Mouse (Mus musculus) heart, embryonic 14.5 days (tissue): ENCODE measurements around the gene Lin7b. TPM values are rescaled to one million over a fixed set of nuclear protein-coding genes. Genes with fewer than 3 reads are reported as not detected.

Experiments
- ATAC-seq: fragments of 200-750 bp; cut with Nextera tagmentation; 2 replicates; pipeline ENCODE4 v1.8.0; 2017; ENCODE audit warnings: low read depth, moderate TSS enrichment; ENCODE audit not compliant: insufficient number of reproducible peaks, insufficient read depth, low FRiP score
- H3K27ac ChIP-seq, 2 experiments: fragments of 200-500 bp in 1 of 2; fragments of 300-500 bp in 1 of 2; sonication (generic) in 1 of 2; replicated peaks in 1 of 2; 2 replicates each; pipeline ENCODE4 v1.5.1; 2012 to 2014; ENCODE audit warnings: low read depth in 2 of 2, low read length in 2 of 2, control low read depth in 1 of 2, mild to moderate bottlenecking in 1 of 2, mixed read lengths in 1 of 2; ENCODE audit not compliant: control insufficient read depth in 1 of 2, insufficient read depth in 1 of 2
- H3K27me3 ChIP-seq: fragments of 300-500 bp; sonication (generic); 2 replicates; pipeline ENCODE4 v1.6.1; 2014; ENCODE audit warnings: mild to moderate bottlenecking, low read length, control low read depth; ENCODE audit not compliant: control insufficient read depth, insufficient read depth
- H3K36me3 ChIP-seq: fragments of 300-500 bp; sonication (generic); 2 replicates; pipeline ENCODE4 v1.6.1; 2014; ENCODE audit warnings: mild to moderate bottlenecking, control low read depth, low read length, mixed read lengths; ENCODE audit not compliant: control insufficient read depth, insufficient read depth
- H3K4me1 ChIP-seq, 2 experiments: fragments of 200-500 bp in 1 of 2; fragments of 300-500 bp in 1 of 2; sonication (generic) in 1 of 2; 2 replicates each; pipeline ENCODE4 v1.6.1; 2012 to 2014; ENCODE audit warnings: low read length in 2 of 2, control low read depth in 1 of 2, mixed read lengths in 1 of 2; ENCODE audit not compliant: control insufficient read depth in 2 of 2, insufficient read depth in 2 of 2
- H3K4me2 ChIP-seq: fragments of 300-500 bp; sonication (generic); 2 replicates; pipeline ENCODE4 v1.6.1; 2014; ENCODE audit warnings: mild to moderate bottlenecking, low read length
- H3K4me3 ChIP-seq, 2 experiments: fragments of 200-500 bp in 1 of 2; fragments of 300-500 bp in 1 of 2; sonication (generic) in 1 of 2; 2 replicates each; pipeline ENCODE4 v1.5.1; 2012 to 2014; ENCODE audit warnings: low read length in 2 of 2, mild to moderate bottlenecking in 2 of 2, control low read depth in 1 of 2, low read depth in 1 of 2, moderate library complexity in 1 of 2; ENCODE audit not compliant: control insufficient read depth in 1 of 2, insufficient read depth in 1 of 2
- H3K9ac ChIP-seq: fragments of 300-500 bp; sonication (generic); 2 replicates; pipeline ENCODE4 v1.6.1; 2014; ENCODE audit warnings: mild to moderate bottlenecking, low read length
- H3K9me3 ChIP-seq: fragments of 300-500 bp; sonication (generic); 2 replicates; pipeline ENCODE4 v1.6.1; 2016; ENCODE audit warnings: low read length, control low read depth; ENCODE audit not compliant: control insufficient read depth
- WGBS: fragments of 180-500 bp; shearing (Covaris S2); extraction: QIAGEN DNeasy Blood & Tissue Kit; methylation state at CpG from one replicate; pipeline ENCODE4 v1.1.7; 2014; 5-methylcytosine and 5-hydroxymethylcytosine counted together
- polyA plus RNA-seq: library from polyadenylated mRNA; unstranded; fragments of >200 nt; fragmentation: Nextera tagmentation; extraction: Ambion mirVana; gene quantifications from 2 replicates; pipeline ENCODE4 v1.2.1, GENCODE M21; 2014

Gene Lin7b
- polyA plus RNA-seq, 1 experiment from 2014 or later, result 1.0 TPM

DNA sequence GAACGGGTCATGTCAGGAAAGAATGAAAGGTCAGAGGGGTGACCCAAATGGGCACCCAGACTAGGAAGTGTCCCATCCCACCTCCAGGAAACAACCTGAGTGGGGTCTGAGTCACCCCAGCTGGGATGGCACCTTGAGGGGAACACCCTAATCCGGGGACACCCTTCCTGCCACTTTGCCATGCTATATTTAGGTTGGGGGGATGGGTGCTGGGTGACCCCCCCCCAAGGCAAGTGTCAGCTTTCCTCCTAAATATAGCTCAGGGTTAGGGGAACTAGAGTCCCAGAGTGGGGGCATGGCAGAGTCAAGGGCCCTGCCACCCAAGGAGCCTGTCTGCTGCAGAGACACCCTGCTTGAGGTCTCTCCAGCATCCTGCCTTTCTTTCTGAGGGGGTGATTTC is 42.0 kb upstream of the Lin7b start:
- Histone ChIP-seq H3K4me3 (no peak overlapping the region), H3K4me1 (peaks cover 8 to 29% of the 10 kb centered on the region in 2 experiments), H3K9ac (no peak overlapping the region), H3K4me2 (no peak overlapping the region), H3K27me3 (peaks cover 81% of the 10 kb centered on the region), H3K9me3 (no peaks in the 10 kb centered on the region), H3K36me3 (no peaks in the 10 kb centered on the region), H3K27ac (no peak overlapping the region)
- no peak for ATAC-seq
- WGBS, result 60% methylated on average over 2 of the region's 2 CpGs

DNA sequence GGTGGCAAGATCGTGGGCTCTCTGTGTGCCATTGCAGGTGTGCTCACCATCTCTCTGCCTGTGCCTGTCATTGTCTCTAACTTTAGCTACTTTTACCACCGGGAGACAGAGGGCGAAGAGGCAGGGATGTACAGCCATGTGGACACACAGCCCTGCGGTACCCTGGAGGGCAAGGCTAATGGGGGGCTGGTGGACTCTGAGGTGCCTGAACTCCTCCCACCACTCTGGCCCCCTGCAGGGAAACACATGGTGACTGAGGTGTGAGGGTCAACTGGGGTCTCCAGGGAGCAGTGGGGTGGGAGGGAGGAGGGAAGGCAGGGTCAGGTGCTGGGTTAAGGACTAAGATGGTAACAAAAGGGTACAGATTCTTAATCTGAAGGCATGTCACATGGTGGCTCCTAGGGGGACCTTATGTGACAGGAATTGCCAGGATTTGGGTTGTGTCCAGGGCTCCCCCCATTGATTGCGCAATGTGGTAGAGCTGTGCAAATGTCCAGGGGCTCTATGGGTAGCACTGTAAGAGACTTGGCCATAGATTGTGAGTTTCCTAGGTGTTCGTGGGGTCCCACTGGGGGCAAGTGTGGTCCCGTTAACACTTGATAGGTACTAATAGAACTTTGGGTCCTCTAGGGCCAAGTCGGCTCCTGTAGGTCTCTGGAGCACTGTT is 39.2 kb upstream of the Lin7b start:
- 82% methylated on average over 8 of the region's 8 CpGs for WGBS
- H3K27me3 ChIP-seq, result peaks cover 73% of the 10 kb centered on the region
- no peak overlapping the region for H3K9ac ChIP-seq
- H3K36me3 ChIP-seq, result no peaks in the 10 kb centered on the region
- H3K9me3 ChIP-seq, result no peaks in the 10 kb centered on the region
- no peak overlapping the region for H3K27ac ChIP-seq
- no peak overlapping the region for H3K4me2 ChIP-seq
- ATAC-seq, result no peak
- H3K4me3 ChIP-seq, result no peak overlapping the region
- peaks cover 13 to 28% of the 10 kb centered on the region in 2 experiments for H3K4me1 ChIP-seq

DNA sequence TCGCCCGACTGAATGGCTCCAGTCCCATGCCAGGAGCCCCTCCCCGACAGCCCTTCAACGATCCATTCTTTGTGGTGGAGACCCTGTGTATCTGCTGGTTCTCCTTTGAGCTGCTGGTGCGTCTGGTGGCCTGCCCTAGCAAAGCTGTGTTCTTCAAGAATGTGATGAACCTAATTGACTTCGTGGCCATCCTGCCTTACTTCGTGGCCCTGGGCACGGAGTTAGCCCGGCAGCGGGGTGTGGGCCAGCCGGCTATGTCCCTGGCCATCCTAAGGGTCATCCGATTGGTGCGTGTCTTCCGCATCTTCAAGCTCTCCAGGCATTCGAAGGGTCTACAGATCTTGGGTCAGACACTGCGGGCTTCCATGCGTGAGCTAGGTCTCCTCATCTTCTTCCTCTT is 38.6 kb upstream of the Lin7b start:
- no peaks in the 10 kb centered on the region for H3K36me3 ChIP-seq
- no peaks in the 10 kb centered on the region for H3K9me3 ChIP-seq
- ATAC-seq, result no peak
- H3K4me1 ChIP-seq, result peaks cover 10 to 23% of the 10 kb centered on the region in 2 experiments
- no peak overlapping the region for H3K27ac ChIP-seq
- H3K9ac ChIP-seq, result no peak overlapping the region
- H3K4me3 ChIP-seq, result no peak overlapping the region
- no peak overlapping the region for H3K4me2 ChIP-seq
- WGBS, result 83% methylated on average over 17 of the region's 17 CpGs
- H3K27me3 ChIP-seq, result peaks cover 66% of the 10 kb centered on the region

DNA sequence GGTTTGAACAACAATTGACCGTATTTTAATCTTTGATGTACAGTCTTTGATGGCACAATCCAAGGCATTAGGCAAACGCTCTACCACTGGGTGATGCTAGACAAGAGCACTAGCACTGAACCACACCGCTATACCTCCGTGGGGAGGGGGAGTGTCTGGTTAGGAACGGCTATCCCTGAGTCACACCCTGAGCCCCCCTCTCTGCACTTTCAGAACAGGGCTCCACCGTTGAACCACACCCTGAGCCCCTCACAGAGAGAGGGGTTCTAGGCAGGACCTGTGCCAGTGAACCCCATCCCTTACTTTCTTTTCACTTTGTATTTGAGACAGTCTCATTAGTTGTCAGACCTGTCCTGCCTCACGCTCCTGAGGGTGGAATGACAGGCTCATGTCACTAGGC is 38.0 kb upstream of the Lin7b start:
- Histone ChIP-seq H3K36me3 (no peaks in the 10 kb centered on the region), H3K4me2 (no peak overlapping the region), H3K9ac (no peak overlapping the region), H3K27ac (no peak overlapping the region), H3K4me3 (no peak overlapping the region), H3K4me1 (peaks cover 9 to 17% of the 10 kb centered on the region in 2 experiments), H3K9me3 (no peaks in the 10 kb centered on the region), H3K27me3 (peaks cover 60% of the 10 kb centered on the region)
- 75% methylated on average over 7 of the region's 7 CpGs for WGBS
- ATAC-seq, result no peak

DNA sequence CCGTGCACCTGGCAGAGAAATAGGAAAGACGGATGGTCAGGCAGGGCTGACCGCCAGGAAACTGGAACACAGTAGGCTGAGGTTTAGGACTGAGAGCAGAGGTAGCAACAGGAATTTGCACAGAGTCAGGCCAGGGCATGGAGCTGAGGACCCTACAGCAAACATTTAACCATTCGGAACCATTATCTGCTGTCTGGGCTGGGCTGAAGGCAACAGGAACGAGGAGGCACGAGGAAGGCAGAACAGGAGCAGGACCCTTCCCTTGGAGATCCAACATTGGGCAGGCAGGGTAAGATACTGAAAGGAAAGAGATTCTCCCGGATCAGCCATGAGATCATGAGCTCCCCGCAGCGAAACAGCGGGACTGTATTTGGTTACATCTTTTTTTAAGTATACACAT is 37.5 kb upstream of the Lin7b start:
- H3K27ac ChIP-seq, result no peak overlapping the region
- peaks cover 59% of the 10 kb centered on the region for H3K27me3 ChIP-seq
- no peak for ATAC-seq
- H3K4me3 ChIP-seq, result no peak overlapping the region
- H3K9me3 ChIP-seq, result no peaks in the 10 kb centered on the region
- no peaks in the 10 kb centered on the region for H3K36me3 ChIP-seq
- H3K4me1 ChIP-seq, result peaks cover 5 to 12% of the 10 kb centered on the region in 2 experiments; a peak in 3 of 4 replicates
- no peak overlapping the region for H3K9ac ChIP-seq
- H3K4me2 ChIP-seq, result no peak overlapping the region
- 73% methylated on average over 10 of the region's 10 CpGs for WGBS

DNA sequence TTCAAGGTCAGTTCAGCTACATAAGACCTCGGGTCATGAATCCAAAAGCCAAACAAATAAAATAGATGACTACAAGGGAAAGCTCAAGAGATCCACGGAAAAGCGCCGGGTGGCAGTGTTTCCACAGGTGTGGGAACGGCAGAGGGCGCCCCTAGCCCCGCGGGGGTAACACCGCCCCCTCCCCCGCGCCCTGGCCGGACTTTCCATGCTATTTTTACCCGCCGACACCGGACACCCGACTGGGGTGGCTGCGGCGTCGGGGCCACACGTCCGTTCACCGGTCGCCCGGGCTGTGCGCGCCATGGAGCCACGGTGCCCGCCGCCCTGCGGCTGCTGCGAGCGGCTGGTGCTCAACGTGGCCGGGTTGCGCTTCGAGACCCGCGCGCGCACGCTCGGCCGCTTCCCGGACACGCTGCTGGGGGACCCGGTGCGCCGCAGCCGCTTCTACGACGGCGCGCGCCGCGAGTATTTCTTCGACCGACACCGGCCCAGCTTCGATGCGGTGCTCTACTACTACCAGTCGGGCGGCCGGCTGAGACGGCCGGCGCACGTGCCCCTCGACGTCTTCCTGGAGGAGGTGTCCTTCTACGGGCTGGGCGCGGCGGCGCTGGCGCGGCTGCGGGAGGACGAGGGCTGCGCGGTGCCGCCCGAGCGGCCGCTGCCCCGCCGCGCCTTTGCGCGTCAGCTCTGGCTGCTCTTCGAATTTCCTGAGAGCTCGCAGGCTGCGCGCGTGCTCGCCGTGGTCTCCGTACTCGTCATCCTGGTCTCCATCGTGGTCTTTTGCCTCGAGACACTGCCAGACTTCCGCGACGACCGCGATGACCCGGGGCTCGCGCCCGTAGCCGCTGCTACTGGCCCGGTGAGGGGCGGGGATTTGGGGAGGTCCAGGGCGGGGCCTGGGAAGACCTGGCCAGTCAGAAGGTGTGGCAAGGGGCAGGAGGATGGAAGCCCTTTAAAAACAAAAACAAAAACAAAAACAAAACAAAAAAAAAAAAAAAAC is 36.1 kb upstream of the Lin7b start:
- no peak for ATAC-seq
- no peaks in the 10 kb centered on the region for H3K36me3 ChIP-seq
- H3K4me3 ChIP-seq, result peak overlapping the region; percentile 45 to 55
- H3K27ac ChIP-seq, result no peak overlapping the region
- peak overlapping the region; percentile 57 for H3K9ac ChIP-seq
- peaks cover 5 to 7% of the 10 kb centered on the region in 2 experiments; a peak in 2 of 4 replicates for H3K4me1 ChIP-seq
- under 1% methylated on average over 101 of the region's 114 CpGs for WGBS
- H3K27me3 ChIP-seq, result peaks cover 55% of the 10 kb centered on the region
- no peaks in the 10 kb centered on the region for H3K9me3 ChIP-seq
- H3K4me2 ChIP-seq, result peak overlapping the region; percentile 77

DNA sequence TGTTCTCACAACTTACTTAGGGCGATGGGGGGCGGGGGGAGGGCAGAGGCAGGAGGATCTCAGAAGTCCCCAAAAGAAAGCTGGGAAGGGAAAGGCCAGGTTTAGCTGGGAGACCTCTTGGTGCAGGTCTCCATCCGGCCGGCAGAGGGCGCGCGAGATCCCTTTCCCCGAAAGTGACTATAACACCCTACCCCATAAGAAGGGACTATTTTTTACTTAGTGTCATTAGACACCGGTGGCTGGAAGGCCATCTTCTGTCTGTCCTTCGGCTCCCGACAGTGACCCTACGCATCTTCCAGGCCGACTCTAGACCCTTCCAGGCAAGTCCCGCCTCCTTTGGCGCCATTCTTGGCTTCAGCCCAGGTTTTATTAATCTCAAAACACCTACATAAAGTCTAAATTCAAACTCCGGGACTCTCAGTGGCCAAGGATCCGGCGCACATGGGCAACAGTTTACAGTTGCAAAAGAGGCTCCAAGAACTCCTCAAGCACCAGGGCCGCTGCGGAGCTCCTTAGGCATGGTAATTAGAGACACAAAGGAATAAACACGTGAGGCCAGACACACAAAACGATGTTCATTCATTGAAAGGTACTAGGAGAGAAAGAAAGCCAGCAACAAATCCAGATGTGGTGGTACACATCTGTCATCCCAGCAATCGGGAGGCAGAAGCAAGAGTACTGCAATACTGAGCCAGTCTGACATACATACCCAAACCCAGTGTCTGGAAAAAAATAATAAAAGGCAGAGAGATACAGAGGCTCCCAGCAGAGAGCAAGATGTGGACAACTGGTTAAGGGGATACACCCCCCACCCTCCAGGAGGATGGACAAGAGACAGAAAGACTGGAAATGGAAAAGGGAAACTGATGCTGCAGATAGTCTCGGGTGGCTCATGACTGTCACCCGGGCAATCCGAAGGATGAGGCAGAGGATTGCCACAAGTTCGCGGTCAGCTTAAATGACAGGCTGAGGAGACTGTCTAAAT is 35.0 kb upstream of the Lin7b start, which contains the start of gene Kcna7:
TSS of gene Kcna7 (plus strand) at position 563 of the 985 bp plus-strand sequence.
- Histone ChIP-seq H3K9me3 (no peaks in the 10 kb centered on the region), H3K27ac (no peak within 1 kb of the TSS), H3K4me2 (peak within 1 kb of the TSS; percentile 77), H3K4me3 (peak within 1 kb of the TSS; percentile 45 to 55), H3K36me3 (no peaks in the 10 kb centered on the region), H3K4me1 (peaks cover 5 to 7% of the 10 kb centered on the region in 2 experiments; a peak in 2 of 4 replicates), H3K27me3 (peaks cover 46% of the 10 kb centered on the region), H3K9ac (peak within 1 kb of the TSS; percentile 57)
- 13% methylated on average over 28 of the region's 28 CpGs for WGBS
- no peak for ATAC-seq
